Mouse (Mus musculus) lung, adult 2 months (tissue): ENCODE results near the gene Stk40. TPM values are rescaled to one million over a fixed set of nuclear protein-coding genes. Genes with fewer than 3 reads are reported as not detected.

Source experiments
- DNase-seq: peaks from one replicate; pipeline ENCODE4 v3.0.0; 2022
- H3K4me1 ChIP-seq: fragments of 200-500 bp; 2 replicates; pipeline ENCODE4 v1.6.1; 2011; ENCODE audit warnings: low read length; ENCODE audit not compliant: control insufficient read depth, insufficient read depth
- H3K4me3 ChIP-seq: fragments of 200-500 bp; replicated peaks from 2 replicates; pipeline ENCODE3; 2011; ENCODE audit warnings: low read depth, mild to moderate bottlenecking, control low read depth, low read length; ENCODE audit errors: extremely low read depth
- CTCF ChIP-seq: fragments of 200-500 bp; IDR thresholded peaks from 2 replicates; pipeline ENCODE4 v1.5.1; 2011; ENCODE audit warnings: mild to moderate bottlenecking, low read length, control low read depth; ENCODE audit not compliant: insufficient read depth
- POLR2A ChIP-seq: fragments of 200-500 bp; IDR thresholded peaks from 2 replicates; pipeline ENCODE4 v1.6.1; 2011; ENCODE audit warnings: low read depth, mild to moderate bottlenecking, control low read depth, low read length, borderline replicate concordance; ENCODE audit errors: extremely low read depth
- WGBS: fragments of 180-500 bp; shearing (Covaris S2); methylation state at CpG from one replicate; pipeline ENCODE4 v1.1.7; 2018; 5-methylcytosine and 5-hydroxymethylcytosine counted together
- polyA plus RNA-seq: library from polyadenylated mRNA; depleted of rRNA; stranded (reverse); fragments of >200 nt; gene quantifications from 2 replicates; pipeline ENCODE4 v1.2.3, GENCODE M21; 2012; rRNA removed

Gene Stk40
- polyA plus RNA-seq, 1 experiment = 41.1 TPM

- Histone ChIP-seq H3K4me3 (no peak overlapping the region), H3K4me1 (peaks cover 1% of the 10 kb centered on the region)
- DNase-seq = no peak
- TF ChIP-seq POLR2A (no peak), CTCF (no peak)
- 69% methylated on average over 5 of the region's 5 CpGs for WGBS
These were observed 79.3 kb downstream of the Stk40 start for GRCm38 (mm10) chr4:126183034-126183433.

- no peak for DNase-seq
- 66% methylated on average over 3 of the region's 3 CpGs for WGBS
- TF ChIP-seq POLR2A (no peak), CTCF (no peak)
- Histone ChIP-seq H3K4me1 (peaks cover 2% of the 10 kb centered on the region; the same call in 1 of the 2 replicates), H3K4me3 (no peak overlapping the region)
These were observed 83.3 kb downstream of the Stk40 start for GRCm38 (mm10) chr4:126187096-126187495.

Other genes with a start within 250 kb of the Stk40 start
- 20.9 and 39.2 TPM in 2 replicates for gene Csf3r, start 79.4 kb upstream of the Stk40 start, polyA plus RNA-seq
- 48.6 and 49.8 TPM in 2 replicates for gene Mrps15, start 57.0 kb upstream of the Stk40 start, polyA plus RNA-seq
- gene Oscp1, start 45.4 kb upstream of the Stk40 start, polyA plus RNA-seq = 2.8 and 4.5 TPM in 2 replicates
- gene Lsm10, start 7.3 kb upstream of the Stk40 start, polyA plus RNA-seq = 30.2 and 34.8 TPM in 2 replicates
- gene Eva1b, start 43.8 kb downstream of the Stk40 start, polyA plus RNA-seq = 221 and 295 TPM in 2 replicates
- 6.2 and 7.5 TPM in 2 replicates for gene Sh3d21, start 59.5 kb downstream of the Stk40 start, polyA plus RNA-seq
- gene Thrap3, start 98.8 kb downstream of the Stk40 start, polyA plus RNA-seq = 40.0 and 62.8 TPM in 2 replicates
- gene Map7d1, start 152.4 kb downstream of the Stk40 start, polyA plus RNA-seq = 153 and 194 TPM in 2 replicates
- gene Trappc3, start 158.4 kb downstream of the Stk40 start, polyA plus RNA-seq = 31.7 and 51.1 TPM in 2 replicates
- 3.5 and 4.4 TPM in 2 replicates for gene Col8a2, start 182.8 kb downstream of the Stk40 start, polyA plus RNA-seq
- gene Adprhl2, start 217.7 kb downstream of the Stk40 start, polyA plus RNA-seq = 42.2 and 49.0 TPM in 2 replicates
- 12.9 and 18.6 TPM in 2 replicates for gene Tekt2, start 221.7 kb downstream of the Stk40 start, polyA plus RNA-seq